Mouse (Mus musculus) urinary bladder, postnatal 4 days (tissue): Measurements from ENCODE around the gene C2.
A peak's percentile ranks its signal among the peaks of the same experiment; 100 is the strongest.
"Not testable (repeated sequence)": the region's sequence is repeated elsewhere in the genome, so short reads cannot be mapped to it uniquely, and the experiment has no call there.

Source experiments
- DNase-seq, 2 experiments: peaks; one replicate each; pipeline ENCODE4 v3.0.0; 2021 to 2022; ENCODE audit warnings: low spot score in 2 of 2

The C2 gene

GRCm38 (mm10) chr17:34910982-34911381 is 12.9 kb upstream of the C2 start:
- DNase-seq, result no peak

- no peak for DNase-seq
Measured at GRCm38 (mm10) chr17:34902895-34903294, 4.8 kb upstream of the C2 start.

GRCm38 (mm10) chr17:34901948-34902347 is 3.9 kb upstream of the C2 start:
- not testable (repeated sequence) for DNase-seq

GRCm38 (mm10) chr17:34900826-34901225 is 2.8 kb upstream of the C2 start:
- not testable (repeated sequence) for DNase-seq

- no peak for DNase-seq
Measured at GRCm38 (mm10) chr17:34899890-34900243, 1.8 kb upstream of the C2 start.

GRCm38 (mm10) chr17:34899053-34899889 is 1.2 kb upstream of the C2 start:
- peak in 1 of 2 experiments; percentile 47 for DNase-seq

- DNase-seq, result no peak
Measured at GRCm38 (mm10) chr17:34898706-34899052, 614 bp upstream of the C2 start.

GRCm38 (mm10) chr17:34897373-34898159 is 499 bp downstream of the C2 start:
- no peak for DNase-seq

GRCm38 (mm10) chr17:34896366-34896765 is 1.7 kb downstream of the C2 start:
- DNase-seq, result no peak

GRCm38 (mm10) chr17:34895724-34896123 is 2.3 kb downstream of the C2 start:
- no peak for DNase-seq

GRCm38 (mm10) chr17:34894801-34895530 is 3.1 kb downstream of the C2 start:
- peak in 1 of 2 experiments; percentile 59 for DNase-seq

- peak; percentile 96 for DNase-seq
Measured at GRCm38 (mm10) chr17:34894074-34894597, 3.9 kb downstream of the C2 start.

- no peak for DNase-seq
Measured at GRCm38 (mm10) chr17:34893072-34893824, 4.8 kb downstream of the C2 start.

- DNase-seq, result no peak
Measured at GRCm38 (mm10) chr17:34891377-34891776, 6.7 kb downstream of the C2 start.

- no peak for DNase-seq
Measured at GRCm38 (mm10) chr17:34890074-34890743, 7.9 kb downstream of the C2 start.

GRCm38 (mm10) chr17:34887942-34888341 is 10.1 kb downstream of the C2 start:
- no peak for DNase-seq

- no peak for DNase-seq
Measured at GRCm38 (mm10) chr17:34885615-34886014, 12.4 kb downstream of the C2 start.

GRCm38 (mm10) chr17:34884704-34885103 is 13.4 kb downstream of the C2 start:
- DNase-seq, result no peak

- no peak for DNase-seq
Measured at GRCm38 (mm10) chr17:34883332-34883731, 14.7 kb downstream of the C2 start.

GRCm38 (mm10) chr17:34881683-34882310 is 16.3 kb downstream of the C2 start, which contains the start of gene Gm20547:
Gm20547 (minus strand) TSS chr17:34882042.
- DNase-seq, result no peak
